Mouse (Mus musculus) megakaryocyte, embryonic 14.5 days (primary cell): ENCODE measurements around the gene Med22.

Experiments used
- FLI1 ChIP-seq: IDR thresholded peaks from 2 replicates; pipeline ENCODE4 v1.6.1; 2012; ENCODE audit warnings: low read length, inconsistent platforms, mixed read lengths
- GATA1 ChIP-seq: IDR thresholded peaks from 3 replicates; pipeline ENCODE4 v1.6.1; 2012; ENCODE audit warnings: mixed read lengths, low read length, inconsistent platforms, borderline replicate concordance

GRCm38 (mm10) chr2:26864879-26865278, 45.6 kb downstream of the Med22 start, which contains the start of gene Abo:
- TF ChIP-seq GATA1 (no peak), FLI1 (no peak)
